Mouse (Mus musculus): ENCODE measurements around the gene Cd63.

Cd63 gene

GRCm38 (mm10) chr10:128929638-128930378 lies 29.0 kb downstream of the Cd63 start:
- DNase-seq (ENCODE audit: low spot score) = no peak

GRCm38 (mm10) chr10:128931441-128931840 lies 30.7 kb downstream of the Cd63 start:
- DNase-seq (ENCODE audit: low spot score) = no peak

- DNase-seq (ENCODE audit: low spot score) = no peak
Observed at GRCm38 (mm10) chr10:128933574-128933973, 32.8 kb downstream of the Cd63 start, which contains the start of gene Itga7. Itga7 (plus strand) TSS chr10:128933818.

GRCm38 (mm10) chr10:128933976-128934721 lies 33.4 kb downstream of the Cd63 start:
- DNase-seq (ENCODE audit: low spot score) = no peak

- DNase-seq (ENCODE audit: low spot score) = no peak
Observed at GRCm38 (mm10) chr10:128934997-128935787, 34.4 kb downstream of the Cd63 start.

- no peak for DNase-seq (ENCODE audit: low spot score)
Observed at GRCm38 (mm10) chr10:128935826-128936440, 35.1 kb downstream of the Cd63 start.

- DNase-seq (ENCODE audit: low spot score) = no peak
Observed at GRCm38 (mm10) chr10:128937756-128938390, 37.1 kb downstream of the Cd63 start.

GRCm38 (mm10) chr10:128938457-128938856 lies 37.7 kb downstream of the Cd63 start:
- DNase-seq (ENCODE audit: low spot score) = no peak

- DNase-seq (ENCODE audit: low spot score) = no peak
Observed at GRCm38 (mm10) chr10:128938974-128939373, 38.2 kb downstream of the Cd63 start.

GRCm38 (mm10) chr10:128940475-128941061 lies 39.8 kb downstream of the Cd63 start:
- no peak for DNase-seq (ENCODE audit: low spot score)

GRCm38 (mm10) chr10:128945675-128946074 lies 44.9 kb downstream of the Cd63 start:
- DNase-seq (ENCODE audit: low spot score) = no peak

- no peak for DNase-seq (ENCODE audit: low spot score)
Observed at GRCm38 (mm10) chr10:128947496-128947895, 46.7 kb downstream of the Cd63 start.

- no peak for DNase-seq (ENCODE audit: low spot score)
Observed at GRCm38 (mm10) chr10:128950208-128950887, 49.6 kb downstream of the Cd63 start.

- no peak for DNase-seq (ENCODE audit: low spot score)
Observed at GRCm38 (mm10) chr10:128958340-128958739, 57.6 kb downstream of the Cd63 start.

- DNase-seq (ENCODE audit: low spot score) = no peak
Observed at GRCm38 (mm10) chr10:128960142-128960541, 59.4 kb downstream of the Cd63 start.

GRCm38 (mm10) chr10:128960590-128961584 lies 60.1 kb downstream of the Cd63 start, which contains the start of gene Mettl7b:
Mettl7b (minus strand) TSS chr10:128960988.
- DNase-seq (ENCODE audit: low spot score) = no peak

Data from urinary bladder, postnatal 10 days (tissue).